Mouse (Mus musculus) neural tube, embryonic 15.5 days (tissue): Measurements from ENCODE around the gene Rora. TPM values are rescaled to one million over a fixed set of nuclear protein-coding genes. Genes with fewer than 3 reads are reported as not detected.

Source experiments
- ATAC-seq: fragments of 200-750 bp; cut with Nextera tagmentation; 2 replicates; pipeline ENCODE4 v1.8.0; 2017; ENCODE audit warnings: mild to moderate bottlenecking, moderate TSS enrichment, moderate library complexity; ENCODE audit not compliant: low FRiP score
- H3K27ac ChIP-seq: fragments of 300-500 bp; sonication (generic); replicated peaks from 2 replicates; pipeline ENCODE4 v1.5.1; 2015; ENCODE audit warnings: mild to moderate bottlenecking, inconsistent platforms
- H3K27me3 ChIP-seq: fragments of 300-500 bp; sonication (generic); replicated peaks from 2 replicates; pipeline ENCODE4 v1.6.1; 2015; ENCODE audit warnings: inconsistent platforms
- H3K36me3 ChIP-seq: fragments of 300-500 bp; sonication (generic); 2 replicates; pipeline ENCODE4 v1.6.1; 2015; ENCODE audit warnings: inconsistent platforms
- H3K4me1 ChIP-seq: fragments of 300-500 bp; sonication (generic); 2 replicates; pipeline ENCODE4 v1.6.1; 2015; ENCODE audit warnings: inconsistent platforms
- H3K4me2 ChIP-seq: fragments of 300-500 bp; sonication (generic); 2 replicates; pipeline ENCODE4 v1.6.1; 2015; ENCODE audit warnings: inconsistent platforms, mild to moderate bottlenecking, moderate library complexity
- H3K4me3 ChIP-seq: fragments of 300-500 bp; sonication (generic); replicated peaks from 2 replicates; pipeline ENCODE4 v1.5.1; 2015; ENCODE audit warnings: mild to moderate bottlenecking, inconsistent platforms
- H3K9ac ChIP-seq: fragments of 300-500 bp; sonication (generic); replicated peaks from 2 replicates; pipeline ENCODE4 v1.6.1; 2015; ENCODE audit warnings: mild to moderate bottlenecking, inconsistent platforms
- H3K9me3 ChIP-seq: fragments of 300-500 bp; sonication (generic); replicated peaks from 2 replicates; pipeline ENCODE4 v1.6.1; 2016; ENCODE audit warnings: inconsistent platforms
- WGBS: fragments of 180-500 bp; shearing (Covaris S2); methylation state at CpG from one replicate; pipeline ENCODE4 v1.1.7; 2015; ENCODE audit warnings: mixed read lengths; 5-methylcytosine and 5-hydroxymethylcytosine counted together
- polyA plus RNA-seq: library from polyadenylated mRNA; unstranded; fragments of >200 nt; fragmentation: Nextera tagmentation; extraction: Ambion mirVana; gene quantifications from 2 replicates; pipeline ENCODE4 v1.2.1, GENCODE M21; 2015

The Rora gene
- polyA plus RNA-seq, 1 experiment from 2014 or later: 17.3 TPM

- ATAC-seq: no peak
- 75% methylated on average over 5 of the region's 5 CpGs for WGBS
Observed at GRCm38 (mm10) chr9:69110301-69110674, 456.7 kb downstream of the Rora start.

GRCm38 (mm10) chr9:69110706-69111105 is 457.1 kb downstream of the Rora start:
- Histone ChIP-seq H3K27ac (no peak overlapping the region), H3K9ac (no peak overlapping the region), H3K36me3 (no peaks in the 10 kb centered on the region), H3K4me3 (no peak overlapping the region), H3K27me3 (0 out of 2 replicates have a peak, but pooled peaks cover 3% of the 10 kb centered on the region), H3K4me1 (0 out of 2 replicates have a peak, but pooled peaks cover 5% of the 10 kb centered on the region), H3K9me3 (no peaks in the 10 kb centered on the region), H3K4me2 (no peak overlapping the region)
- no peak for ATAC-seq
- 78% methylated on average over 6 of the region's 6 CpGs for WGBS

More at GRCm38 (mm10) chr9:69110301-69110674, 456.7 kb downstream of the Rora start:
- no peak overlapping the region for H3K9ac ChIP-seq
- no peaks in the 10 kb centered on the region for H3K36me3 ChIP-seq
- H3K4me1 ChIP-seq: 0 out of 2 replicates have a peak, but pooled peaks cover 5% of the 10 kb centered on the region
- 0 out of 2 replicates have a peak, but pooled peaks cover 3% of the 10 kb centered on the region for H3K27me3 ChIP-seq
- no peak overlapping the region for H3K4me3 ChIP-seq
- H3K4me2 ChIP-seq: no peak overlapping the region
- H3K9me3 ChIP-seq: no peaks in the 10 kb centered on the region
- no peak overlapping the region for H3K27ac ChIP-seq

- WGBS: 78% methylated on average over 6 of the region's 6 CpGs
- no peaks in the 10 kb centered on the region for H3K27me3 ChIP-seq
- 0 out of 2 replicates have a peak, but pooled peaks cover 5% of the 10 kb centered on the region for H3K4me1 ChIP-seq
- ATAC-seq: no peak
- H3K4me2 ChIP-seq: no peak overlapping the region
- no peaks in the 10 kb centered on the region for H3K36me3 ChIP-seq
- H3K9ac ChIP-seq: no peak overlapping the region
- H3K9me3 ChIP-seq: no peaks in the 10 kb centered on the region
- H3K27ac ChIP-seq: no peak overlapping the region
- H3K4me3 ChIP-seq: no peak overlapping the region
Observed at GRCm38 (mm10) chr9:69111539-69111938, 458.0 kb downstream of the Rora start.

- H3K9ac ChIP-seq: no peak overlapping the region
- H3K4me1 ChIP-seq: 0 out of 2 replicates have a peak, but pooled peaks cover 5% of the 10 kb centered on the region
- no peaks in the 10 kb centered on the region for H3K27me3 ChIP-seq
- H3K9me3 ChIP-seq: no peaks in the 10 kb centered on the region
- no peaks in the 10 kb centered on the region for H3K36me3 ChIP-seq
- no peak overlapping the region for H3K4me2 ChIP-seq
- WGBS: 27% methylated on average over 9 of the region's 9 CpGs
- no peak overlapping the region for H3K27ac ChIP-seq
- no peak overlapping the region for H3K4me3 ChIP-seq
- no peak for ATAC-seq
Observed at GRCm38 (mm10) chr9:69114429-69114984, 460.9 kb downstream of the Rora start.

GRCm38 (mm10) chr9:69116740-69117139 is 463.2 kb downstream of the Rora start:
- H3K4me3 ChIP-seq: no peak overlapping the region
- 80% methylated on average over 2 of the region's 2 CpGs for WGBS
- no peak for ATAC-seq

GRCm38 (mm10) chr9:69121117-69121740 is 467.6 kb downstream of the Rora start:
- H3K4me3 ChIP-seq: no peak overlapping the region
- peaks cover 20% of the 10 kb centered on the region for H3K4me1 ChIP-seq
- H3K4me2 ChIP-seq: no peak overlapping the region
- H3K36me3 ChIP-seq: no peaks in the 10 kb centered on the region
- no peaks in the 10 kb centered on the region for H3K9me3 ChIP-seq
- ATAC-seq: no peak
- no peaks in the 10 kb centered on the region for H3K27me3 ChIP-seq
- WGBS: 31% methylated on average over 12 of the region's 12 CpGs
- H3K27ac ChIP-seq: no peak overlapping the region
- no peak overlapping the region for H3K9ac ChIP-seq

More at GRCm38 (mm10) chr9:69116740-69117139, 463.2 kb downstream of the Rora start:
- H3K36me3 ChIP-seq: no peaks in the 10 kb centered on the region
- H3K27me3 ChIP-seq: no peaks in the 10 kb centered on the region
- H3K27ac ChIP-seq: no peak overlapping the region
- no peaks in the 10 kb centered on the region for H3K9me3 ChIP-seq
- H3K4me2 ChIP-seq: no peak overlapping the region
- 0 out of 2 replicates have a peak, but pooled peaks cover 9% of the 10 kb centered on the region for H3K4me1 ChIP-seq
- H3K9ac ChIP-seq: no peak overlapping the region

- Histone ChIP-seq H3K9me3 (no peaks in the 10 kb centered on the region), H3K27me3 (no peaks in the 10 kb centered on the region), H3K36me3 (no peaks in the 10 kb centered on the region), H3K9ac (no peak overlapping the region), H3K27ac (no peak overlapping the region), H3K4me2 (peak overlapping the region; percentile 57), H3K4me1 (peaks cover 20% of the 10 kb centered on the region), H3K4me3 (peak overlapping the region; percentile 24)
- peak; percentile 50; the same call in 1 of the 2 replicates for ATAC-seq
- WGBS: 3% methylated on average over 22 of the region's 22 CpGs
Observed at GRCm38 (mm10) chr9:69125011-69125786, 471.6 kb downstream of the Rora start.

- H3K27ac ChIP-seq: no peak overlapping the region
- no peaks in the 10 kb centered on the region for H3K36me3 ChIP-seq
- no peak overlapping the region for H3K9ac ChIP-seq
- no peak for ATAC-seq
- no peaks in the 10 kb centered on the region for H3K27me3 ChIP-seq
- 42% methylated on average over 7 of the region's 7 CpGs for WGBS
- no peaks in the 10 kb centered on the region for H3K9me3 ChIP-seq
- peaks cover 20% of the 10 kb centered on the region for H3K4me1 ChIP-seq
- H3K4me2 ChIP-seq: peak overlapping the region; percentile 57
- peak overlapping the region; percentile 24 for H3K4me3 ChIP-seq
Observed at GRCm38 (mm10) chr9:69125787-69126161, 472.2 kb downstream of the Rora start.

GRCm38 (mm10) chr9:69126595-69126994 is 473.0 kb downstream of the Rora start:
- no peak overlapping the region for H3K4me2 ChIP-seq
- no peaks in the 10 kb centered on the region for H3K36me3 ChIP-seq
- no peak for ATAC-seq
- H3K27ac ChIP-seq: no peak overlapping the region
- no peaks in the 10 kb centered on the region for H3K9me3 ChIP-seq
- H3K9ac ChIP-seq: no peak overlapping the region
- peaks cover 16% of the 10 kb centered on the region for H3K4me1 ChIP-seq
- WGBS: 81% methylated on average over 2 of the region's 2 CpGs
- no peaks in the 10 kb centered on the region for H3K27me3 ChIP-seq
- H3K4me3 ChIP-seq: no peak overlapping the region

- Histone ChIP-seq H3K4me2 (no peak overlapping the region), H3K4me3 (no peak overlapping the region), H3K27me3 (no peaks in the 10 kb centered on the region), H3K4me1 (peaks cover 16% of the 10 kb centered on the region), H3K9ac (no peak overlapping the region), H3K36me3 (no peaks in the 10 kb centered on the region), H3K9me3 (no peaks in the 10 kb centered on the region), H3K27ac (no peak overlapping the region)
- ATAC-seq: no peak
- 74% methylated on average over 6 of the region's 6 CpGs for WGBS
Observed at GRCm38 (mm10) chr9:69128335-69128734, 474.7 kb downstream of the Rora start.

GRCm38 (mm10) chr9:69132995-69133394 is 479.4 kb downstream of the Rora start:
- H3K4me3 ChIP-seq: no peak overlapping the region
- H3K36me3 ChIP-seq: no peaks in the 10 kb centered on the region
- no peak overlapping the region for H3K9ac ChIP-seq
- 80% methylated on average over 6 of the region's 6 CpGs for WGBS
- no peaks in the 10 kb centered on the region for H3K9me3 ChIP-seq
- no peak overlapping the region for H3K4me2 ChIP-seq
- H3K4me1 ChIP-seq: peaks cover 8% of the 10 kb centered on the region
- H3K27ac ChIP-seq: no peak overlapping the region
- no peaks in the 10 kb centered on the region; the same call in 1 of the 2 replicates for H3K27me3 ChIP-seq
- ATAC-seq: no peak
